Mouse (Mus musculus) midbrain, postnatal 0 days (tissue): ENCODE results near the gene Phf23. TPM values are rescaled to one million over a fixed set of nuclear protein-coding genes. Genes with fewer than 3 reads are reported as not detected.

ENCODE experiments used
- ATAC-seq: fragments of 200-750 bp; cut with Nextera tagmentation; 2 replicates; pipeline ENCODE4 v1.8.0; 2017; ENCODE audit warnings: moderate number of reproducible peaks, mild to moderate bottlenecking, moderate TSS enrichment, moderate library complexity; ENCODE audit not compliant: low FRiP score
- DNase-seq: peaks from one replicate; pipeline ENCODE4 v3.0.0-alpha.2; 2015; ENCODE audit warnings: low spot score
- H3K27ac ChIP-seq: fragments of 300-500 bp; sonication (generic); 2 replicates; pipeline ENCODE4 v1.5.1; 2014; ENCODE audit warnings: low read depth, mild to moderate bottlenecking, low read length, mixed read lengths
- H3K27me3 ChIP-seq: fragments of 300-500 bp; sonication (generic); 2 replicates; pipeline ENCODE4 v1.6.1; 2014; ENCODE audit warnings: low read length, control low read depth, mixed read lengths; ENCODE audit not compliant: insufficient read depth
- H3K36me3 ChIP-seq: fragments of 300-500 bp; sonication (generic); 2 replicates; pipeline ENCODE4 v1.6.1; 2014; ENCODE audit warnings: low read length, control low read depth, mixed read lengths; ENCODE audit not compliant: insufficient read depth
- H3K4me1 ChIP-seq: fragments of 300-500 bp; sonication (generic); 2 replicates; pipeline ENCODE4 v1.6.1; 2014; ENCODE audit warnings: mild to moderate bottlenecking, control low read depth, antibody characterized with exemption, low read length, mixed read lengths; ENCODE audit not compliant: insufficient read depth
- H3K4me2 ChIP-seq: fragments of 300-500 bp; sonication (generic); 2 replicates; pipeline ENCODE4 v1.6.1; 2014; ENCODE audit warnings: low read depth, mild to moderate bottlenecking, low read length, mixed read lengths; ENCODE audit not compliant: poor library complexity, severe bottlenecking
- H3K4me3 ChIP-seq: fragments of 300-500 bp; sonication (generic); 2 replicates; pipeline ENCODE4 v1.5.1; 2014; ENCODE audit warnings: low read depth, mild to moderate bottlenecking, low read length, moderate library complexity
- H3K9ac ChIP-seq: fragments of 300-500 bp; sonication (generic); replicated peaks from 2 replicates; pipeline ENCODE4 v1.6.1; 2014; ENCODE audit warnings: mild to moderate bottlenecking, low read length, moderate library complexity, mixed read lengths; ENCODE audit not compliant: poor library complexity, severe bottlenecking
- H3K9me3 ChIP-seq: fragments of 300-500 bp; sonication (generic); 2 replicates; pipeline ENCODE4 v1.6.1; 2016; ENCODE audit warnings: low read length, control low read depth
- CTCF ChIP-seq: IDR thresholded peaks from 2 replicates; pipeline ENCODE4 v1.5.1; 2016; ENCODE audit warnings: antibody characterized with exemption, mild to moderate bottlenecking
- WGBS: fragments of 180-500 bp; shearing (Covaris S2); extraction: QIAGEN DNeasy Blood & Tissue Kit; methylation state at CpG from one replicate; pipeline ENCODE4 v1.1.7; 2014; 5-methylcytosine and 5-hydroxymethylcytosine counted together
- microRNA counts: library from miRNA; unstranded; fragments of <30 nt; microRNA quantifications from one replicate; lab custom pipeline; 2015
- microRNA-seq: library from miRNA; unstranded; fragments of <30 nt; microRNA quantifications from one replicate; pipeline ENCODE4, GENCODE M21; 2016; ENCODE audit warnings: borderline number of aligned reads
- polyA plus RNA-seq: library from polyadenylated mRNA; unstranded; fragments of >200 nt; fragmentation: Nextera tagmentation; extraction: Ambion mirVana; gene quantifications from 2 replicates; pipeline ENCODE4 v1.2.1, GENCODE M21; 2015
- total RNA-seq: library from RNA; depleted of rRNA; stranded (reverse); fragments of >200 nt; gene quantifications from 2 replicates; pipeline ENCODE4 v1.2.3, GENCODE M21; 2014; rRNA removed

Gene Phf23
- total and polyA plus RNA-seq, 2 experiments from 2014 or later = 40.0 to 45.2 TPM

DNA sequence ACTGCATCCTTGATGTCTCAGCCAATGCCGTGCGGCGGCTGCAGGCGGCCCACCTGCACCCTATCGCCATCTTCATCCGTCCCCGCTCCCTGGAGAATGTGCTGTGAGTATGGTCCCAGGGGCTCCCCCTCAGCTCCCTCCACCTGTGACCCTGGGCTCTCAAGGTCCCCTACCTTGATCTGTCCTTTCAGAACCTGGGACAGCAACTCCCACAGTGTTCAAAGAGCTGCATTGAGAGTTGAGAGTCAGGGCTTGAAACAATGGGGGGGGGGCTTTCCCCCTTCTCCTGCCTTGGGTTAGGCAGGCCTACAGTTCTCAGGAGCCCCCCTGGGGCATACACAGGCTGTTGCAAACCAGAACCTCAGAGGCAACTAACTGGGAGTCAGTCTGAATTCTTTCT lies 48.1 kb downstream of the Phf23 start:
- Histone ChIP-seq H3K9ac (no peak overlapping the region), H3K9me3 (no peaks in the 10 kb centered on the region), H3K4me2 (no peak overlapping the region), H3K27me3 (no peaks in the 10 kb centered on the region), H3K27ac (no peak overlapping the region), H3K4me1 (no peaks in the 10 kb centered on the region), H3K36me3 (peaks cover 64% of the 10 kb centered on the region), H3K4me3 (no peak overlapping the region)
- 85% methylated on average over 7 of the region's 7 CpGs for WGBS
- ATAC-seq (no peak), DNase-seq (no peak)
- no peak for TF ChIP-seq CTCF

DNA sequence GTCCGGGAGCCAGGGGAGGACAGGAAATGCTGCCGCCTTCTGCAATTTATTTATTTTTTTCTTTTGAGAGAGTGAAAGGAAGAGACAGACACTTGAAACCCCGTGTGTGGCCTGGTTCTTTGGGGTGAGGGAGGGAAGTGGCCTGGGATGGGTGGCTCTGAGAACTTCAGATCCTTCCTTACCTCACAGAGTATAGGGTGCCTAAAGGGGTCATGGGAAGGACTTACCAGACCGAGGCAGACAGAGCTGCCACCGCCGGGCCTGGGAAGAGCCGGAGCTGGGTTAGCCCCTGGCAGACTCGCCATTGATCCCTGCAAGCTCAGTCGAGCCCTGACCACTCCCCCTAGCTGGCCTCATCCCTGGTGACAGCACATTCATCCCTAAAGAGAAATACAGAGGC lies 49.9 kb downstream of the Phf23 start:
- H3K9me3 ChIP-seq = no peaks in the 10 kb centered on the region
- no peak overlapping the region for H3K4me2 ChIP-seq
- peaks cover 49% of the 10 kb centered on the region for H3K36me3 ChIP-seq
- H3K27me3 ChIP-seq = no peaks in the 10 kb centered on the region
- ATAC-seq (no peak), DNase-seq (no peak)
- H3K4me1 ChIP-seq = no peaks in the 10 kb centered on the region
- no peak overlapping the region for H3K27ac ChIP-seq
- H3K9ac ChIP-seq = no peak overlapping the region
- TF ChIP-seq CTCF = no peak
- no peak overlapping the region for H3K4me3 ChIP-seq
- 31% methylated on average over 9 of the region's 9 CpGs for WGBS

DNA sequence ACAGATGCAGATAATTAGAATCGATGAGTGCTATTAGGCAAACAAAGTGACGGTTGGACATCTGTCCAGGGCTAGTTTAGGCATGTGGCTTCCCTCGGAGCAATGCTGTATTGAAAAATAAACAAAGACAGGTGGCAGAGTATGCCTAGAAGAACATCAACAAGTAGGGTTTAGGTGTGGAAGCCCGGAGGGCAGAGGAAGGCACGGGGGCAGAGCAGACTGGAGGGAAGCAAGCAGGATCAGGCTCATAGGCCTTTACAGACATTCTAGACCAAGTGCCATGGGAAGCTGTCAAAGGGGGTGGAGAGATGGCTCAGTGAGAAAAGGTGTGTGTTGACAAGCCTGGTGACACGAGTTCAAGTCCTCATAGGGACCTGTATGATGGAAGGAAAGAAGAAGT lies 53.8 kb downstream of the Phf23 start:
- 76% methylated on average over 6 of the region's 6 CpGs for WGBS
- no peak overlapping the region for H3K27ac ChIP-seq
- DNase-seq (no peak), ATAC-seq (no peak)
- no peak overlapping the region for H3K4me3 ChIP-seq
- H3K4me2 ChIP-seq = no peak overlapping the region
- H3K27me3 ChIP-seq = no peaks in the 10 kb centered on the region
- peaks cover 13% of the 10 kb centered on the region for H3K36me3 ChIP-seq
- H3K9ac ChIP-seq = no peak overlapping the region
- no peaks in the 10 kb centered on the region for H3K4me1 ChIP-seq
- no peak for TF ChIP-seq CTCF
- H3K9me3 ChIP-seq = no peaks in the 10 kb centered on the region

MicroRNA genes within 50 kb of the gene (microRNA counts, 519-probe panel; counts per million panel counts)
- microRNA mmu-miR-324-3p (lab: Ali Mortazavi, UCI) (528 counts per million, percentile 58 among the panel's probes with 10 or more counts), microRNA mmu-miR-324-5p (lab: Ali Mortazavi, UCI) (3,134 counts per million, percentile 72 among the panel's probes with 10 or more counts)

Small RNA genes within 50 kb of the gene (microRNA-seq; reads per million reads assigned to microRNA genes)
- gene Gm44349 = not detected
- 6,369 reads per million, percentile 91 among the genes with 10 or more reads in this experiment for gene Mir324

Other genes with a start within 250 kb of the Phf23 start
Only the 30 nearest of the 39 such genes appear.
- gene Chrnb1, start 199.8 kb upstream of the Phf23 start, total RNA-seq = 1.5 and 1.6 TPM in 2 replicates
- gene Chrnb1, start 199.8 kb upstream of the Phf23 start, polyA plus RNA-seq = 1.1 TPM in 2 replicates
- 12.7 and 16.4 TPM in 2 replicates for gene Fgf11, start 193.9 kb upstream of the Phf23 start, total RNA-seq
- 2.6 and 2.8 TPM in 2 replicates for gene Fgf11, start 193.9 kb upstream of the Phf23 start, polyA plus RNA-seq
- gene Tmem102, start 190.2 kb upstream of the Phf23 start, total RNA-seq = 0.16 TPM in 1 of 2 replicates, not detected in the other
- 0.80 and 0.94 TPM in 2 replicates for gene Tmem102, start 190.2 kb upstream of the Phf23 start, polyA plus RNA-seq
- not detected in 2 replicates for gene Gm39566, start 180.5 kb upstream of the Phf23 start, total RNA-seq
- not detected in 2 replicates for gene Gm39566, start 180.5 kb upstream of the Phf23 start, polyA plus RNA-seq
- not detected in 2 replicates for gene Spem2, start 177.3 kb upstream of the Phf23 start, total RNA-seq
- not detected in 2 replicates for gene Spem2, start 177.3 kb upstream of the Phf23 start, polyA plus RNA-seq
- 0.93 TPM in 1 of 2 replicates, not detected in the other for gene Spem1, start 173.6 kb upstream of the Phf23 start, total RNA-seq
- 0.20 and 0.27 TPM in 2 replicates for gene Spem1, start 173.6 kb upstream of the Phf23 start, polyA plus RNA-seq
- 117 and 137 TPM in 2 replicates for gene Nlgn2, start 158.0 kb upstream of the Phf23 start, total RNA-seq
- gene Nlgn2, start 158.0 kb upstream of the Phf23 start, polyA plus RNA-seq = 21.0 and 23.5 TPM in 2 replicates
- gene Tmem256, start 157.3 kb upstream of the Phf23 start, total RNA-seq = 95.5 and 103 TPM in 2 replicates
- gene Tmem256, start 157.3 kb upstream of the Phf23 start, polyA plus RNA-seq = 349 and 370 TPM in 2 replicates
- 24.1 and 26.6 TPM in 2 replicates for gene Plscr3, start 149.4 kb upstream of the Phf23 start, total RNA-seq
- gene Plscr3, start 149.4 kb upstream of the Phf23 start, polyA plus RNA-seq = 33.5 and 35.0 TPM in 2 replicates
- not detected in 2 replicates for gene Tnk1, start 137.0 kb upstream of the Phf23 start, total RNA-seq
- 0.16 TPM in 2 replicates for gene Tnk1, start 137.0 kb upstream of the Phf23 start, polyA plus RNA-seq
- gene Tmem95, start 117.8 kb upstream of the Phf23 start, total RNA-seq = not detected in 2 replicates
- gene Tmem95, start 117.8 kb upstream of the Phf23 start, polyA plus RNA-seq = not detected in 2 replicates
- 0.93 and 1.6 TPM in 2 replicates for gene Kctd11, start 114.4 kb upstream of the Phf23 start, total RNA-seq
- 0.57 and 0.92 TPM in 2 replicates for gene Kctd11, start 114.4 kb upstream of the Phf23 start, polyA plus RNA-seq
- gene Acap1, start 100.2 kb upstream of the Phf23 start, total RNA-seq = 0.66 TPM in 1 of 2 replicates, not detected in the other
- gene Acap1, start 100.2 kb upstream of the Phf23 start, polyA plus RNA-seq = 0.14 TPM in 1 of 2 replicates, not detected in the other
- 3.3 and 8.7 TPM in 2 replicates for gene 2810408A11Rik, start 94.8 kb upstream of the Phf23 start, total RNA-seq
- 4.8 and 6.2 TPM in 2 replicates for gene 2810408A11Rik, start 94.8 kb upstream of the Phf23 start, polyA plus RNA-seq
- gene Neurl4, start 94.7 kb upstream of the Phf23 start, total RNA-seq = 112 and 118 TPM in 2 replicates
- gene Neurl4, start 94.7 kb upstream of the Phf23 start, polyA plus RNA-seq = 15.2 and 16.7 TPM in 2 replicates
- 45.8 and 47.6 TPM in 2 replicates for gene Gps2, start 81.9 kb upstream of the Phf23 start, total RNA-seq
- 60.3 and 64.3 TPM in 2 replicates for gene Gps2, start 81.9 kb upstream of the Phf23 start, polyA plus RNA-seq
- gene Eif5a, start 73.8 kb upstream of the Phf23 start, total RNA-seq = 452 and 486 TPM in 2 replicates
- 1,054 and 1,096 TPM in 2 replicates for gene Eif5a, start 73.8 kb upstream of the Phf23 start, polyA plus RNA-seq
- 5.0 and 8.4 TPM in 2 replicates for gene Ybx2, start 60.0 kb upstream of the Phf23 start, total RNA-seq
- gene Ybx2, start 60.0 kb upstream of the Phf23 start, polyA plus RNA-seq = 3.4 and 4.2 TPM in 2 replicates
- gene Slc2a4, start 47.6 kb upstream of the Phf23 start, total RNA-seq = 8.8 and 9.0 TPM in 2 replicates
- 3.4 and 4.0 TPM in 2 replicates for gene Slc2a4, start 47.6 kb upstream of the Phf23 start, polyA plus RNA-seq
- gene Cldn7, start 31.0 kb upstream of the Phf23 start, total RNA-seq = not detected in 2 replicates
- 0.57 TPM in 1 of 2 replicates, not detected in the other for gene Cldn7, start 31.0 kb upstream of the Phf23 start, polyA plus RNA-seq
- 39.6 and 42.9 TPM in 2 replicates for gene Ctdnep1, start 14.6 kb upstream of the Phf23 start, total RNA-seq
- gene Ctdnep1, start 14.6 kb upstream of the Phf23 start, polyA plus RNA-seq = 22.3 and 24.1 TPM in 2 replicates
- gene Elp5, start 13.3 kb upstream of the Phf23 start, total RNA-seq = 109 and 157 TPM in 2 replicates
- 171 and 182 TPM in 2 replicates for gene Elp5, start 13.3 kb upstream of the Phf23 start, polyA plus RNA-seq
- 197 and 226 TPM in 2 replicates for gene Gabarap, start 4.6 kb upstream of the Phf23 start, total RNA-seq
- gene Gabarap, start 4.6 kb upstream of the Phf23 start, polyA plus RNA-seq = 501 and 511 TPM in 2 replicates
- 31.5 and 33.3 TPM in 2 replicates for gene Dvl2, start 4.8 kb downstream of the Phf23 start, total RNA-seq
- 19.0 and 20.0 TPM in 2 replicates for gene Dvl2, start 4.8 kb downstream of the Phf23 start, polyA plus RNA-seq
- gene Acadvl, start 19.6 kb downstream of the Phf23 start, total RNA-seq = 35.9 and 42.7 TPM in 2 replicates
- 62.1 and 64.2 TPM in 2 replicates for gene Acadvl, start 19.6 kb downstream of the Phf23 start, polyA plus RNA-seq
- gene Dlg4, start 21.2 kb downstream of the Phf23 start, total RNA-seq = 256 and 269 TPM in 2 replicates
- 16.1 and 18.1 TPM in 2 replicates for gene Dlg4, start 21.2 kb downstream of the Phf23 start, polyA plus RNA-seq
- gene Asgr1, start 58.3 kb downstream of the Phf23 start, total RNA-seq = 1.2 and 7.2 TPM in 2 replicates
- gene Asgr1, start 58.3 kb downstream of the Phf23 start, polyA plus RNA-seq = 4.1 and 4.5 TPM in 2 replicates
- not detected in 2 replicates for gene Asgr2, start 96.9 kb downstream of the Phf23 start, total RNA-seq
- not detected in 2 replicates for gene Asgr2, start 96.9 kb downstream of the Phf23 start, polyA plus RNA-seq
- gene Mgl2, start 134.6 kb downstream of the Phf23 start, total RNA-seq = 0.11 and 0.85 TPM in 2 replicates
- 0.26 and 0.60 TPM in 2 replicates for gene Mgl2, start 134.6 kb downstream of the Phf23 start, polyA plus RNA-seq
- 0.42 and 0.44 TPM in 2 replicates for gene Clec10a, start 160.4 kb downstream of the Phf23 start, total RNA-seq
- 0.57 and 1.3 TPM in 2 replicates for gene Clec10a, start 160.4 kb downstream of the Phf23 start, polyA plus RNA-seq